Mouse (Mus musculus): ENCODE data around the gene 4933402N22Rik.
"Not testable (repeated sequence)": the region's sequence is repeated elsewhere in the genome, so short reads cannot be mapped to it uniquely, and the experiment has no call there.

4933402N22Rik gene

DNA sequence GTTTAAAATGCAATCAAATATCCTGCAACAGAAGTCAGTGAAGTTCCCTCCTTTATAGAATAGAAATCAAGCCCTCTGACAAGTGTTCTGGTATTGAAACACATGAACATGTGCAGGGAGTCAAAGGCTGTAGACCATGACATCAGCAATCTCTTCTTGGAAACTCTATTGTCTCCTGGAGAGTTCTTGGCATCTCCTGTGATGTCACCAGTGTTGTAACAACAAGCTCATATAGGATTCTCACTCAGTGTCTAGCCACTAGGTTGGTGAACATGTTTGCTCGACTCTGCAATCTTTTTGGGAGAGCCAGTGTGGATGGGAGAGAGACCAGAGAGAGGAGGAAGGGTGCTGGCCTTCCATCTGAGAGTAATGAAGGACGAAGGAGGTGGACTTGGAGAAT, at the start of gene 4933402N22Rik:
TSS of gene 4933402N22Rik (plus strand) at position 301 of the 400 bp plus-strand sequence.
- in situ Hi-C loops (cut with MboI; ENCODE audit: low sequenced_read_pairs) = not testable (repeated sequence)

DNA sequence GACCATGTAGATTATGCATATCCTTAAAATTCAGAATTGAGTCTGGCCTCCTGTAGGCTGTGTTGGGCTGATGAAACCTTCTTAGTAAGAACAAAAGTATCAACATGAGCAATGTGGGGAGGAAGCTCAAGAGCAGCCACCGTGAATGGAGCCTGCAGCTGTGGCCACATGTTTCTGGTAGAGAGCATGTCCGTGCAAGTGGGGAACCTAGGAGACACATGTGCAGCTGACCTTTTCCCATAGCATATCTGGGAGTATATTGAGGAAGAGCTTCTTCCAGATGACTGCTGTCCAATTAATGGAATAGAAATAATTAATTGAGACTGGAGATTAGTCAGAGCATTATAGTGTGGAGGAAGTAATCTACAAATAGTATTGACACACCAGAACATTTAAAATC, 5.9 kb downstream of the 4933402N22Rik start:
- in situ Hi-C loops (cut with MboI; ENCODE audit: low sequenced_read_pairs) = not testable (repeated sequence)
